Mouse (Mus musculus): ENCODE measurements around the gene Evl. TPM values are rescaled to one million over a fixed set of nuclear protein-coding genes. Genes with fewer than 3 reads are reported as not detected.

Evl gene
- polyA plus RNA-seq, 1 experiment from 2014 or later, result 80.0 TPM

GRCm38 (mm10) chr12:108639126-108639525 lies 84.6 kb downstream of the Evl start:
- H3K4me3 ChIP-seq (ENCODE audit: low read depth, low read length), result no peak overlapping the region
- DNase-seq (ENCODE audit: low spot score) (no peak), ATAC-seq (ENCODE audit: insufficient number of reproducible peaks, low FRiP score, low TSS enrichment, low read depth) (no peak)
- no peak overlapping the region for H3K4me2 ChIP-seq (ENCODE audit: low read depth, severe bottlenecking)
- WGBS, result 83% methylated on average over 3 of the region's 3 CpGs
- H3K27ac ChIP-seq (replicated peaks; ENCODE audit: low read depth, low read length), result no peak overlapping the region
- no peaks in the 10 kb centered on the region for H3K27me3 ChIP-seq (ENCODE audit: control insufficient read depth, insufficient read depth, low read length)
- H3K36me3 ChIP-seq (ENCODE audit: control insufficient read depth, insufficient read depth, low read length), result no peaks in the 10 kb centered on the region
- H3K4me1 ChIP-seq (ENCODE audit: control insufficient read depth, insufficient read depth, low read length), result no peaks in the 10 kb centered on the region
- H3K9me3 ChIP-seq (ENCODE audit: control insufficient read depth, low read length), result no peaks in the 10 kb centered on the region
- no peak overlapping the region for H3K9ac ChIP-seq (ENCODE audit: low read length)

DNA sequence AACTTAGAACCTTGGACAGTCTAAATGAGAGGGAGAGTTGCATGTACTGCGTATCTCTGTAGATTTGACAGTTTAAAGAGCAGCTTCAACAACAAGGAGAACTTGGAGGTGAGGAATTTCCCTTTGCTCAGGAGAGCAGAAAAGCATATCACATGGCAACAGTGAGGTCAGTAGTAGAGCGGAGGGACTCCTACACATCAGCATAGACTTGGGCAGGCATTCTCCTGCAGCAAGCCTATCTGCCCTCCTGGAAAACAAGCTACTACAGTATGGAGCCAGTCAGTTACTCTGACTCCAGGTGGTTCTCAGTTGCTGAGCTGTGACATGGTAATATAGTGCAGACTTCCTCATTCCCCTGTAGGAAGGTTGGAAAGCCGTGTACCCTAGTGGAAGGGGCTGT lies 87.5 kb downstream of the Evl start:
- Histone ChIP-seq H3K27ac (replicated peaks; ENCODE audit: low read depth, low read length) (no peak overlapping the region), H3K9me3 (ENCODE audit: control insufficient read depth, low read length) (no peaks in the 10 kb centered on the region), H3K36me3 (ENCODE audit: control insufficient read depth, insufficient read depth, low read length) (no peaks in the 10 kb centered on the region), H3K4me1 (ENCODE audit: control insufficient read depth, insufficient read depth, low read length) (no peaks in the 10 kb centered on the region), H3K27me3 (ENCODE audit: control insufficient read depth, insufficient read depth, low read length) (no peaks in the 10 kb centered on the region), H3K9ac (ENCODE audit: low read length) (no peak overlapping the region), H3K4me2 (ENCODE audit: low read depth, severe bottlenecking) (no peak overlapping the region), H3K4me3 (ENCODE audit: low read depth, low read length) (no peak overlapping the region)
- DNase-seq (ENCODE audit: low spot score) (no peak), ATAC-seq (ENCODE audit: insufficient number of reproducible peaks, low FRiP score, low TSS enrichment, low read depth) (no peak)
- 90% methylated on average over 3 of the region's 3 CpGs for WGBS

GRCm38 (mm10) chr12:108646234-108646633 lies 91.7 kb downstream of the Evl start:
- no peaks in the 10 kb centered on the region for H3K27me3 ChIP-seq (ENCODE audit: control insufficient read depth, insufficient read depth, low read length)
- H3K4me3 ChIP-seq (ENCODE audit: low read depth, low read length), result no peak overlapping the region
- no peak for DNase-seq (ENCODE audit: low spot score)
- no peak overlapping the region for H3K9ac ChIP-seq (ENCODE audit: low read length)
- H3K4me1 ChIP-seq (ENCODE audit: control insufficient read depth, insufficient read depth, low read length), result no peaks in the 10 kb centered on the region
- no peak overlapping the region for H3K4me2 ChIP-seq (ENCODE audit: low read depth, severe bottlenecking)
- H3K36me3 ChIP-seq (ENCODE audit: control insufficient read depth, insufficient read depth, low read length), result no peaks in the 10 kb centered on the region
- H3K27ac ChIP-seq (replicated peaks; ENCODE audit: low read depth, low read length), result no peak overlapping the region
- H3K9me3 ChIP-seq (ENCODE audit: control insufficient read depth, low read length), result no peaks in the 10 kb centered on the region
- ATAC-seq (ENCODE audit: insufficient number of reproducible peaks, low FRiP score, low TSS enrichment, low read depth), result no peak
- 94% methylated on average over 1 of the region's 1 CpGs for WGBS

DNA sequence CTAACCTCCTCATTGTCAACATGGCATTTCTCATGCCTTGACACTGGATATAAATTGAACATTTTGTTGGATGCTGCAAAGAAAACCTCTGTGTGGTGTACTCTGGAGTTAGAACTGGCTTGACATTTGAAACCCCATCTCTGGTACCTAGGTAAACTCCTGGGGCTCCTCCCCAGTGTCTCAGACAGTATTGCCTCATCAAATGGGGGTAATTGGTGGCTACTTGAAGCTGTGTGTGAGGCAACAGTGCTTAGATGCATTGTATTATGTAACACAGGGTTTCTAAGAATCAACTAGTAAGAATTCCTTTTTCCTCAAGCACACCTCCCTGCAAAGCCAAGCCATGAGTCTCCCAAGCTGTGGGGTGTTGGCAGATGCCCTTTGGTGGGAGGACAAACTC lies 93.3 kb downstream of the Evl start:
- H3K4me1 ChIP-seq (ENCODE audit: control insufficient read depth, insufficient read depth, low read length), result no peaks in the 10 kb centered on the region
- no peaks in the 10 kb centered on the region for H3K9me3 ChIP-seq (ENCODE audit: control insufficient read depth, low read length)
- no peak for ATAC-seq (ENCODE audit: insufficient number of reproducible peaks, low FRiP score, low TSS enrichment, low read depth)
- H3K27ac ChIP-seq (replicated peaks; ENCODE audit: low read depth, low read length), result no peak overlapping the region
- no peak overlapping the region for H3K4me3 ChIP-seq (ENCODE audit: low read depth, low read length)
- peaks cover 3% of the 10 kb centered on the region; the same call in 1 of the 2 replicates for H3K36me3 ChIP-seq (ENCODE audit: control insufficient read depth, insufficient read depth, low read length)
- DNase-seq (ENCODE audit: low spot score), result no peak
- H3K27me3 ChIP-seq (ENCODE audit: control insufficient read depth, insufficient read depth, low read length), result no peaks in the 10 kb centered on the region
- no peak overlapping the region for H3K9ac ChIP-seq (ENCODE audit: low read length)
- no peak overlapping the region for H3K4me2 ChIP-seq (ENCODE audit: low read depth, severe bottlenecking)

DNA sequence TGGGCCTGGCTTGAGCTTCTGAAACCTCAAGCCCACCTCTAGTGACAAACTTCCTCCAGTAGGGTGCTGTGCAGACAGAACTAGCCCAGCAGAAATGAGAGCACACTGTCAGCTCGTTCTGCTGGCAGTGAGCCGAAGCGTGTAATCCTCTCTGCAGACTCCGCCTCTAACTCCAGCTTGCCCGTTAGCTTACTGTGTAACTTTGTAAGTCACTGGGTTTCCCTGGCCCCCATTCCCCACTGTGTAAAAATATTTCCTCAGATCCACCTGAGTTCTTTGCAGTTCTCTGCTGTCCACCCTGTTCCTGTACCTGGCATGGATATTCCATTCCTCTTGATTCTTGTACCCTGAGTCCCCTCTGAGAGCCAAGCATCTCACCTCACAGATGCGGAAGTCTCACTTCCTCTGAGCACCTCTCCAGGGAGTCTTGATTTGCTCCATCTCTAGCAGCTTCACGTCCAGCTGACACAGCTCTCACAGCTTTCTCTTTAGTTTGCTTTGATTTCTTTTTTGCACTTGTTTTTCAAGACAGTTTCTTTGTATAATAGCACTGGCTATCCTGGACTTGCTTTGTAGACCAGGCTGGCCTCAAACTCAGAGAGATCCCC lies 96.6 kb downstream of the Evl start:
- DNase-seq (ENCODE audit: low spot score) (no peak), ATAC-seq (ENCODE audit: insufficient number of reproducible peaks, low FRiP score, low TSS enrichment, low read depth) (no peak)
- Histone ChIP-seq H3K4me2 (ENCODE audit: low read depth, severe bottlenecking) (no peak overlapping the region), H3K27ac (replicated peaks; ENCODE audit: low read depth, low read length) (no peak overlapping the region), H3K4me1 (ENCODE audit: control insufficient read depth, insufficient read depth, low read length) (no peaks in the 10 kb centered on the region), H3K27me3 (ENCODE audit: control insufficient read depth, insufficient read depth, low read length) (no peaks in the 10 kb centered on the region), H3K9ac (ENCODE audit: low read length) (no peak overlapping the region), H3K36me3 (ENCODE audit: control insufficient read depth, insufficient read depth, low read length) (peaks cover 3% of the 10 kb centered on the region; the same call in 1 of the 2 replicates), H3K9me3 (ENCODE audit: control insufficient read depth, low read length) (no peaks in the 10 kb centered on the region), H3K4me3 (ENCODE audit: low read depth, low read length) (no peak overlapping the region)
- WGBS, result 84% methylated on average over 7 of the region's 7 CpGs

DNA sequence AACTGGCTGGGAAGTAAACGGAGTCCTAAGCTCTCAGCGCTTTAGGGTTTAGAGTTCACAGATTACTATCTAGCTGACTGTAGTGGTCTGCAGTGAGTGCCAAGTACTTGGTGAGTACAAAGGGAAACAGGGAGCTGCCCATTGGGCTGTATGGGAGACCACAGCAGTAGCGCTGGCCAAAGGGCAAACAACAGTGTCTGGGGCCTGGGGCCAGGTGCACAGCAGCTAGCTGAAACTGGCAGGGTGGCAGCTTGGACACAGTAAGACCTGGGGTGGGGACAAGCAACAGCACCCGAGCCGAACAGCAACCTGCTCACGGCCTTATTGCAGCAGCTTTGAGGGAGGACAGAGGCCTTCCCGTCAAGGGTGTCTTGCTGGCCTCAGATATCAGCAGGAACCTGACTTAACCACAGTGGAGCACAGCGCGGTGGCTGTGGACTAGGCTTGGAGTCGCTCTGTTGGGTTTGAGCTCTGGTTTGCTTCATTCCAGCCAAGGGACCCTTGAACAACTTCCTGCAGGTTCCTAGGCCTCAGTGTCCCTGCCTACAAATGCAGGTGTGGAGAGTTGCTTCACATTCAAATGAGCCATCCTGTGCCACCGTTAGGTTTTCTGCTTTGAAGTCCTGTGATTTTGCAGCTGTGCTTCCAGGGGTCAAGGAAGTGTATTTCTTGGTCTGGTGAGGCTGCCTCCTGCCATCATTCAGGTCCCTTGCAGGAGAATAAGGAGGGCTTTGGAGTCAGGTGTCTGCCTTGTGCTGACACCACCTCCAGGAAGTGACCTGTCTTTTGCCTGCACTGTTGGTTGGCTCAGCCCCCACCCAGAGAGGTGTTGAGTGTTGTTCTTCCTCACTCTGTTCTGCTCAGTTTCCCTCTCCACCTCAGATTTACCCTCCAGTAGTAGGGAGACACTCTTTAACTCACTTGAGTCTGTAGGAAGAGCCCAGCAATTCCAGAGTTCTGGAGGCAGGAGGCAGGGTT lies 99.1 kb downstream of the Evl start:
- Histone ChIP-seq H3K9me3 (ENCODE audit: control insufficient read depth, low read length) (no peaks in the 10 kb centered on the region), H3K4me2 (ENCODE audit: low read depth, severe bottlenecking) (no peak overlapping the region), H3K27ac (replicated peaks; ENCODE audit: low read depth, low read length) (no peak overlapping the region), H3K4me1 (ENCODE audit: control insufficient read depth, insufficient read depth, low read length) (no peaks in the 10 kb centered on the region), H3K27me3 (ENCODE audit: control insufficient read depth, insufficient read depth, low read length) (no peaks in the 10 kb centered on the region), H3K9ac (ENCODE audit: low read length) (no peak overlapping the region), H3K36me3 (ENCODE audit: control insufficient read depth, insufficient read depth, low read length) (peaks cover 5% of the 10 kb centered on the region; the same call in 1 of the 2 replicates), H3K4me3 (ENCODE audit: low read depth, low read length) (no peak overlapping the region)
- ATAC-seq (ENCODE audit: insufficient number of reproducible peaks, low FRiP score, low TSS enrichment, low read depth), result no peak
- WGBS, result 83% methylated on average over 11 of the region's 11 CpGs
- no peak for DNase-seq (ENCODE audit: low spot score)

- H3K36me3 ChIP-seq (ENCODE audit: control insufficient read depth, insufficient read depth, low read length), result peaks cover 9% of the 10 kb centered on the region; the same call in 1 of the 2 replicates
- no peak overlapping the region for H3K4me3 ChIP-seq (ENCODE audit: low read depth, low read length)
- peak; percentile 65 for DNase-seq (ENCODE audit: low spot score)
- H3K9me3 ChIP-seq (ENCODE audit: control insufficient read depth, low read length), result no peaks in the 10 kb centered on the region
- H3K4me1 ChIP-seq (ENCODE audit: control insufficient read depth, insufficient read depth, low read length), result no peaks in the 10 kb centered on the region
- WGBS, result 80% methylated on average over 1 of the region's 1 CpGs
- ATAC-seq (ENCODE audit: insufficient number of reproducible peaks, low FRiP score, low TSS enrichment, low read depth), result 0 out of 2 replicates have a peak, but pooled peaks have one; percentile 26
- no peak overlapping the region for H3K9ac ChIP-seq (ENCODE audit: low read length)
- no peaks in the 10 kb centered on the region; the same call in 1 of the 2 replicates for H3K27me3 ChIP-seq (ENCODE audit: control insufficient read depth, insufficient read depth, low read length)
- no peak overlapping the region for H3K4me2 ChIP-seq (ENCODE audit: low read depth, severe bottlenecking)
- H3K27ac ChIP-seq (replicated peaks; ENCODE audit: low read depth, low read length), result no peak overlapping the region
Measured at GRCm38 (mm10) chr12:108657350-108657749, 102.8 kb downstream of the Evl start.

- Histone ChIP-seq H3K4me1 (ENCODE audit: control insufficient read depth, insufficient read depth, low read length) (no peaks in the 10 kb centered on the region), H3K9ac (ENCODE audit: low read length) (no peak overlapping the region), H3K27ac (replicated peaks; ENCODE audit: low read depth, low read length) (no peak overlapping the region), H3K36me3 (ENCODE audit: control insufficient read depth, insufficient read depth, low read length) (no peaks in the 10 kb centered on the region; the same call in 1 of the 2 replicates), H3K27me3 (ENCODE audit: control insufficient read depth, insufficient read depth, low read length) (no peaks in the 10 kb centered on the region), H3K9me3 (ENCODE audit: control insufficient read depth, low read length) (no peaks in the 10 kb centered on the region), H3K4me3 (ENCODE audit: low read depth, low read length) (no peak overlapping the region), H3K4me2 (ENCODE audit: low read depth, severe bottlenecking) (no peak overlapping the region)
- DNase-seq (ENCODE audit: low spot score) (no peak), ATAC-seq (ENCODE audit: insufficient number of reproducible peaks, low FRiP score, low TSS enrichment, low read depth) (no peak)
- 88% methylated on average over 8 of the region's 8 CpGs for whole genome bisulfite sequencing
Measured at GRCm38 (mm10) chr12:108668606-108669235, 114.2 kb downstream of the Evl start.
